Mouse (Mus musculus) stomach, postnatal 0 days (tissue): ENCODE results near the gene Ecm2. TPM values are rescaled to one million over a fixed set of nuclear protein-coding genes. Genes with fewer than 3 reads are reported as not detected.

Experiments
- ATAC-seq: fragments of 200-750 bp; cut with Nextera tagmentation; 2 replicates; pipeline ENCODE4 v1.8.0; 2017; ENCODE audit not compliant: low FRiP score, low TSS enrichment
- DNase-seq: peaks from one replicate; pipeline ENCODE4 v3.0.0-alpha.2; 2016; ENCODE audit warnings: low spot score
- H3K27ac ChIP-seq: fragments of 300-500 bp; sonication (generic); replicated peaks from 2 replicates; pipeline ENCODE4 v1.5.1; 2014; ENCODE audit warnings: mild to moderate bottlenecking, control low read depth
- H3K27me3 ChIP-seq: fragments of 300-500 bp; sonication (generic); 2 replicates; pipeline ENCODE4 v1.6.1; 2014; ENCODE audit warnings: low read length; ENCODE audit not compliant: control insufficient read depth, insufficient read depth
- H3K36me3 ChIP-seq: fragments of 300-500 bp; sonication (generic); 2 replicates; pipeline ENCODE4 v1.6.1; 2014; ENCODE audit warnings: low read length, mixed read lengths; ENCODE audit not compliant: control insufficient read depth, insufficient read depth
- H3K4me1 ChIP-seq: fragments of 300-500 bp; sonication (generic); replicated peaks from 2 replicates; pipeline ENCODE4 v1.6.1; 2014; ENCODE audit warnings: antibody characterized with exemption; ENCODE audit not compliant: control insufficient read depth, insufficient read depth
- H3K4me2 ChIP-seq: fragments of 300-500 bp; sonication (generic); replicated peaks from 2 replicates; pipeline ENCODE4 v1.6.1; 2014; ENCODE audit warnings: low read depth, mild to moderate bottlenecking, control low read depth, moderate library complexity
- H3K4me3 ChIP-seq: fragments of 300-500 bp; sonication (generic); 2 replicates; pipeline ENCODE4 v1.5.1; 2014; ENCODE audit warnings: low read depth, low read length, control low read depth
- H3K9ac ChIP-seq: fragments of 300-500 bp; sonication (generic); 2 replicates; pipeline ENCODE4 v1.6.1; 2014; ENCODE audit warnings: mild to moderate bottlenecking, low read length, control low read depth, mixed read lengths
- H3K9me3 ChIP-seq: fragments of 300-500 bp; sonication (generic); 2 replicates; pipeline ENCODE4 v1.6.1; 2016; ENCODE audit warnings: low read length; ENCODE audit not compliant: control insufficient read depth
- CTCF ChIP-seq: IDR thresholded peaks from 2 replicates; pipeline ENCODE4 v1.5.1; 2016; ENCODE audit warnings: antibody characterized with exemption, low read depth, mild to moderate bottlenecking, moderate library complexity
- EP300 ChIP-seq: optimal IDR thresholded peaks from 2 replicates; pipeline ENCODE3; 2016; ENCODE audit warnings: antibody characterized with exemption
- WGBS: fragments of 180-500 bp; shearing (Covaris S2); extraction: QIAGEN DNeasy Blood & Tissue Kit; methylation state at CpG from one replicate; pipeline ENCODE4 v1.1.7; 2014; 5-methylcytosine and 5-hydroxymethylcytosine counted together
- polyA plus RNA-seq: library from polyadenylated mRNA; unstranded; fragments of >200 nt; fragmentation: Nextera tagmentation; extraction: Ambion mirVana; gene quantifications from 2 replicates; pipeline ENCODE4 v1.2.1, GENCODE M21; 2015

Ecm2 gene
- polyA plus RNA-seq, 1 experiment from 2014 or later: 2.0 TPM

DNA sequence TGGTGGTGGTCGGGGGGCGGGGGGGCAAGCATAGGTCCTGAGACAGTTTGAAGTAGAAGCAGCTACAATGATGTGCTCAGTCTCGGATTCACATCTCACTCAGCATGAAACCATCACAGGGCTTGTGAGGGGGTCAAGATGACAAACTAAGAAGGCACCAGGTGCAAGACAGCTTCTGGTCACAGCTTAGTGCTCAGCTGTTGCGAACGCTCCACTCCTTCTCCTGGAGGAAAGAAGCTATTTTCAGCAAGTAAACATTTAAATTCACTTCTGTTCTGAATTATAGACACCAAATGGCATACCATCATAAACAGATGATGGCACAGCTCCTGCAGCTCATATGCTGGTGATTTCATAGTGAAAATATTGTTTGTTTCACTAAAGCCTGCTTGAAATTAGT is 19.2 kb upstream of the Ecm2 start:
- no peaks in the 10 kb centered on the region for H3K9me3 ChIP-seq
- no peak overlapping the region for H3K4me2 ChIP-seq
- no peak for DNase-seq
- no peak overlapping the region for H3K9ac ChIP-seq
- WGBS: 73% methylated on average over 5 of the region's 5 CpGs
- H3K4me1 ChIP-seq: no peaks in the 10 kb centered on the region
- no peak for TF ChIP-seq EP300
- no peak for TF ChIP-seq CTCF
- no peak for ATAC-seq
- H3K27ac ChIP-seq: no peak overlapping the region
- no peaks in the 10 kb centered on the region for H3K27me3 ChIP-seq
- no peak overlapping the region for H3K4me3 ChIP-seq
- no peaks in the 10 kb centered on the region for H3K36me3 ChIP-seq

DNA sequence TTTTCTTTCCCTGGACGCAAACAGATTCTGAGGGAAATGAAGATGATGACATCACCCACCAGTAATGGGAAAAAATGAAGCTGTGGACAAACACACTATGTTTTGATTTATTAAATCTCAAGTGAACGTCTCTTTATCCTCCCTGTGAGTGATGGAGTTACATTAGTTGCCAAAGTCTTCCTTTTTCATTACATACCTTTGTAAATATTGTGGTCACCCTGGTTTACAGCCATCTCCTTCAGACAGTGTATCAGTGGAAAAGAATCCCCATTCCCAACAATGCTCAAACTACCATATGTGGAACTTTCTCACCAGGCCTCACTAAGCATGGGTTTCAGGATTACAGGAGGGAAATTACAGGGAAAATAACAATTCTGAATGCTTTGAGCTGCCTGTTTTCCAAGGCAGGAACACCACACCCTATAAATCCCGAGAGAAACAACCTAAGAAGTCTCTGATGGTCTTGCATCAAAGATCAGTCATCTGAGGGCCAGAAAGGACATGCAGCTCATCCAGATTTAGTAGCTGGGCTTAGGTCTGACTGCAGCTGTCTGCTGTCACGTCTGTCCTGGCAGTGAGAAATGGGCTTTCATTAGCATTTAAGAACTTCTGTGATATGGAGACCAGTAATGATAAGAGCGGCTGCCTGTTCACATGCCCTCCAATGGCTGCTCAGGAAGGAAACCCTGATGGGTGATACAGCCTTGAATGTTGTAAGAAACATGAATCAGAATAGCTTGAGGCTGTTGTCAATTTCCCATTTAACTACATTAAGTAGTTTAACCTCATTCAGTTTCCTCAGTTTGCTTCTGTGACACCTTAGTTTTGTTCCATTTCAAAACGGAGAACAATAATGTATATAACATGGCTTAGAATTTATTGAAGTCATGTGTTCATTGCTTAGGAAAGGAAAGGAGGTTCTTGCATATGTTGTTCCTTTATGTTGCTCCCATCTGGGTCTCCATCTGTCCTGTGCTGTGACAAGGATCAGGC is 11.9 kb upstream of the Ecm2 start, which contains the start of gene Tes3-ps:
TSS of gene Tes3-ps (plus strand) at position 943 of the 993 bp plus-strand sequence.
- no peak for DNase-seq
- no peak within 1 kb of the TSS for H3K4me3 ChIP-seq
- no peaks in the 10 kb centered on the region for H3K9me3 ChIP-seq
- H3K9ac ChIP-seq: no peak within 1 kb of the TSS
- WGBS: 48% methylated on average over 6 of the region's 6 CpGs
- H3K27me3 ChIP-seq: no peaks in the 10 kb centered on the region
- no peak within 1 kb of the TSS for H3K4me2 ChIP-seq
- no peaks in the 10 kb centered on the region for H3K4me1 ChIP-seq
- TF ChIP-seq CTCF (no peak), EP300 (no peak)
- H3K36me3 ChIP-seq: no peaks in the 10 kb centered on the region
- H3K27ac ChIP-seq: peak within 1 kb of the TSS; percentile 24; the same call in 1 of the 2 replicates
- no peak for ATAC-seq

DNA sequence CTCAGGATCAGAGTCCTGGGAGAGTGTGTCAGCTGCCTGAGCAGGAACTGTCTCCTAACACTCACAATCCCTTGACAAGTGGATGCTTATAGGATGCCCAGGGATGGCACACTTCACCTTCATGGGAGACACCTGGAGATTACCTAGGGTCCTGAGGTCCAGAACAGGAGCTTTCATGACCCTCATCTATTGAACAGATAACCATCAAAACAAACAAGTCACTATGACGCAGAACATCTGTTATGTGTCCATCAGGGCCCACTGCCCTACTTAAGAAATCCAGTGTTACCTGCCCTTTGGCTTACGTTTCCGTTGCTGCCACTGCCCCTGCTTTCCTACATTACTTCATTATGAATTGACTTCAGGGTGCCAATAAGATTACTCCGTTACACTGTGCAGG is 1.2 kb downstream of the Ecm2 start:
- H3K4me2 ChIP-seq: 0 out of 2 replicates have a peak overlapping the region, but pooled peaks have one; percentile 6
- DNase-seq: no peak
- no peak overlapping the region for H3K27ac ChIP-seq
- TF ChIP-seq EP300 (no peak), CTCF (no peak)
- H3K36me3 ChIP-seq: no peaks in the 10 kb centered on the region
- ATAC-seq: no peak
- no peaks in the 10 kb centered on the region for H3K27me3 ChIP-seq
- H3K9me3 ChIP-seq: no peaks in the 10 kb centered on the region
- 76% methylated on average over 4 of the region's 4 CpGs for WGBS
- no peak overlapping the region for H3K4me3 ChIP-seq
- H3K4me1 ChIP-seq: no peaks in the 10 kb centered on the region
- no peak overlapping the region for H3K9ac ChIP-seq

DNA sequence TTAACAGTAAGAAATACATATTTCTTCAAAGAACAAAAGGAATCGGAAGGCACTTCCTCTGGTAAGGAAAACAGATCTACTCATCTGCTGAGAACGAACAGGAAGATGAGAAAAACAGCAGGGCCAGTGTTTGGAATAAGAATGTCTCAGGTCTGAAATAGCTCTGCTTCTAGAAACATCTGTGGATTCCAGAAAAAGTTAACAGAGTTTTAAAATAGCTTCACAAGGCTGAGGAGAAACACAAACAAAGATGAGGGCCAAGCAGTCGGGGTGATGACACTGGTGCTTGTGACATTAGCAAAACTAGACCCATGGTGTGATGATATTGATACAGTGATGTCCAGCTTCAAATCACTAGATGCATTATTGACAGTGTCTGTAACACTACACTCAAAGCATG is 2.6 kb downstream of the Ecm2 start:
- no peak for ATAC-seq
- WGBS: 52% methylated on average over 3 of the region's 3 CpGs
- Histone ChIP-seq H3K4me1 (no peaks in the 10 kb centered on the region), H3K4me2 (no peak overlapping the region), H3K36me3 (no peaks in the 10 kb centered on the region), H3K9ac (no peak overlapping the region), H3K4me3 (no peak overlapping the region), H3K9me3 (no peaks in the 10 kb centered on the region), H3K27ac (no peak overlapping the region), H3K27me3 (no peaks in the 10 kb centered on the region)
- no peak for DNase-seq
- TF ChIP-seq EP300: no peak
- no peak for TF ChIP-seq CTCF

DNA sequence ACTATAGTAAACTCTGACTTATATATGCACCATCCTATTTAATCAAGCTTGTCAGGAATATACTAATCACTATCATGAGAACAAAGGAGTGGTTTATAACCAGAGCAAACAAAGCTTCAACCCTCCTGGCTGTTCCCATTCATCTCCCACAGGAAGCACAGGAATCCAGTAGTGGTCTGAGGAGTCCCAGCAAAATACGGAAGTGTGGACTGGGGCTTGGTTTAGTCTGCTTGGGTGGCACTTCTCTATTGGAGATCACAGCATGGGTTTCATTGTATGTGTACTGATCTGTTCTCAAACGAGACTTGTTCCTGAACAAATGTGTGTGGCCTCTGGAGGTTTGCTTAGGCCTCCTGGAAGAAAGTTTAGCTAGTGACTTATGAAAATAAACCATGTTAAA is 14.2 kb downstream of the Ecm2 start:
- no peak overlapping the region for H3K27ac ChIP-seq
- H3K27me3 ChIP-seq: no peaks in the 10 kb centered on the region
- no peak overlapping the region for H3K4me3 ChIP-seq
- H3K9ac ChIP-seq: no peak overlapping the region
- WGBS: 35% methylated on average over 2 of the region's 2 CpGs
- H3K4me2 ChIP-seq: no peak overlapping the region
- no peaks in the 10 kb centered on the region for H3K9me3 ChIP-seq
- no peaks in the 10 kb centered on the region for H3K36me3 ChIP-seq
- no peaks in the 10 kb centered on the region for H3K4me1 ChIP-seq
- TF ChIP-seq CTCF (no peak), EP300 (no peak)
- ATAC-seq (no peak), DNase-seq (no peak)

DNA sequence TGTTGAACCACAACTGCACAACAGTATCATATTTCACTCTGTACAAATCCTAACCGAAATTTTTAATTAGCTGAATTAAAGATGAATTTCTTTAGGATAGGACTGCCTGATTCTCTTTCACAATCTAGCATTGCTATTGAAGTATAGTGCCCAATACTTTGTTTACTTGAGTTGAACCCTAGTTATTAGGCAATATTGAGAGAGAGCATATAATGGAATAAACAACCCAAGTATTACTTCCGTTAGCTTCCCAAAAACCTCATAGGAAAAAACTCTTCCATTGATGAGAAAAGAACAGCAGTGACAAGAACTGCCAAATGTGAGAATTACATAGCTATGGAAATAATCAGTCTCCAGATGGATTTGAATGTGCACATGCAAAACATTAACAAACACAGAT is 21.6 kb downstream of the Ecm2 start:
- H3K27me3 ChIP-seq: no peaks in the 10 kb centered on the region
- no peaks in the 10 kb centered on the region for H3K36me3 ChIP-seq
- no peak for DNase-seq
- H3K27ac ChIP-seq: no peak overlapping the region
- TF ChIP-seq EP300 (no peak), CTCF (no peak)
- H3K4me1 ChIP-seq: no peaks in the 10 kb centered on the region
- no peak overlapping the region for H3K4me3 ChIP-seq
- no peaks in the 10 kb centered on the region for H3K9me3 ChIP-seq
- no peak for ATAC-seq
- H3K9ac ChIP-seq: no peak overlapping the region
- 69% methylated on average over 2 of the region's 2 CpGs for WGBS
- no peak overlapping the region for H3K4me2 ChIP-seq
